Mouse (Mus musculus) natural killer cell, adult 2 months (primary cell): Measurements from ENCODE around the gene Efna3.

Experiments
- DNase-seq, 2 experiments: peaks; one replicate each; pipeline ENCODE4 v3.0.0; 2022; ENCODE audit warnings: low spot score in 2 of 2

The Efna3 gene

DNA sequence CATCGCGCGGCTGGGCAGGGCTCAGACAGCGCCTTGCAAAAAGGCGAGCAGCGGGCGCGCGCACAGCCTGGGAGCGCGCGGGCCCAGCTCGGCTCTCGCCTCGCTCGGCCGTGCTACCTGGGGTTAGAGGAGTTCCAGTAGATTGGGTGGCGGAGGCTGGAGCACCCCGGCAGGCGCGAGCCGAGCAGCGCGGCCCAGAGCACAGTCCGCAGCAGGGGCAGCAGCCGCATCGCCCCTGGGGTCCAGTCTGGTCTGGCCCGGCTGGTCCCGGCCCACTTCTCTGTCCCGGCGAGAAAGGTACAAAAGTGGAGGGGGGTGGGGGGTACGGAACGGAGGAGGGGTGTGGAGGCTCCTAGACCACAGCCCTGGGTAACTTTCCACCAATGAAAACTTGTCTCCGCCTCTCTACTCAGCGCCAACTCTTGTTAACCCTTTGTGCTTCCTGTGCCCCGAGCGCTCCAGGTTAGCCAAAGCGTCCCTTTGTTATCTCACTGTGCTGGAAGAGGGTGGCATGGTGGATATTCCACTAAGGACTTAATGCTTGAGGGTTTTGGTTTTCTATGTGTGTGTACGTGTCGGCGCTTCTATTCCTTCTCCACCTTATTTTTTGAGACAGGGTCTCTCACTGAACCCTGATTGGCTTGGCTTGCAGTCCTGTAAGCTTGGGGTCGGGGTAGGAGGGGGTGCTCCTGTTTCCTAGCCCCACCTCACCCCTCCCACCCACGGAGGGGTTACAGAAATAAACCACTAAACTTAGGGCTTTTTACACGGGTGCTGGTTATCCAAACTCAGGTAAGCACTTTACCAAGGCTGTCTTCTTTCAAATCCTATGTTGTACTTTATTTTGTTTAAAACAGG, 15.2 kb upstream of the Efna3 start, which contains the start of gene Efna4:
Efna4 (minus strand) TSS at position 308 of the 858 bp plus-strand sequence.
- DNase-seq: peak in 1 of 2 experiments; percentile 29

- DNase-seq: no peak
These were observed 14.4 kb upstream of the Efna3 start for GRCm38 (mm10) chr3:89337062-89337720.

DNA sequence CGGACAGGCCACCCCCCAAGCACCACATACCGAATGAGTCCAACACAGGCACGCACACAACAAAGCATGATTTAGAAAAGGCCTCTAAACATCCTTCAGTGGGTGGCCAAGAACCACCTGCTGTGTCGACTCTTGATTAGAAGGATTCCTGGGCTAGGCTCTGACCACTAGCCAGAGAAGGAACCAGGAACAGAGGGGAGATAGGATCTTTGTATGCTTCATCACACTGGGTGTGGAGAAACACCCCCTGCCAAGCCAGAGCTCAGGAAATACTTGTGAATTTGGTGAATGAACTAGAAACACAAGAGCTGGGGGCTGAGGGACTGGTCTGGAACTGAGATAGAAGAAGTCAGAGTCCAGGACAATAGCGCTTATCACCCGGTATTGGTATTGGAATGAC, 13.8 kb upstream of the Efna3 start:
- DNase-seq: no peak

GRCm38 (mm10) chr3:89333053-89333452, 10.3 kb upstream of the Efna3 start:
- no peak for DNase-seq

GRCm38 (mm10) chr3:89332476-89332875, 9.7 kb upstream of the Efna3 start:
- DNase-seq: no peak

DNA sequence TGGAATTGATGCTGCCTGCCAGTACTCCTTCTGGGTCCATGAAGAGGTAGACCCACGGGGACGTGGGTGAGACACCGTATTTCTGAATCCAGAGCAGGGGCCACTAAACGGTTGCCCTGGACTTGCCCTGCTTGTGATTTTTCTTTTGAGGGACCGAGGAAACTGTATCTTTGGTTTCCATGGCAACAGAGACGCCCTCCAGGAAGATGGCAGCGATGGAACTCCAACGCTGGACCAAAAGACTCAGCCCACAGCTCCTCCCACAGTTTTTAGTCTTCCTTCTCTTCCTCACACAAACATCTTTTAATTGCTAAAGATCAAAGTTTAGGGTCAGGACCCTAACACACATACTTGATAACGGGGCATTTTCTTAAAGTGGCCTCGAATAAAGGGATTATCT, 9.2 kb upstream of the Efna3 start:
- DNase-seq: no peak

DNA sequence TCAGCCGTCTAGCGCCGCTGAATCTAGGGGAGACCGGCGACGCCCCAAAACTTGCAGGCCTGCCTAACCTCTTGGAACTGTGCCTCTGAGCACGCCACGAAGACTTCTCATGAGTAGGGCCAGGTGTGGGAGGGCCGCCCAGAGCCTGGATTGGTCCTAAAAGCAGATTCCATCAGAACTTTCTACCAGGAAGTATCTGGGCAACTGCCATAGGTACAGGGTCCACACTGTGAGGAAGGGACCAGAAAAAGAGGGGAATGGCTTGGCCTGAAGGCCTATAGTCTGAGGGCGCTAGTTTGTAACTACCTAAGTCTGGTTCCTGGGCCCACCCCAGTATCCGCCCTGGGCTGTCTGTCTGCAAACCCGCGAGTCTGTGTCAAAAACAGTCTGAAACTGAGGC, 8.8 kb upstream of the Efna3 start:
- DNase-seq: no peak

DNA sequence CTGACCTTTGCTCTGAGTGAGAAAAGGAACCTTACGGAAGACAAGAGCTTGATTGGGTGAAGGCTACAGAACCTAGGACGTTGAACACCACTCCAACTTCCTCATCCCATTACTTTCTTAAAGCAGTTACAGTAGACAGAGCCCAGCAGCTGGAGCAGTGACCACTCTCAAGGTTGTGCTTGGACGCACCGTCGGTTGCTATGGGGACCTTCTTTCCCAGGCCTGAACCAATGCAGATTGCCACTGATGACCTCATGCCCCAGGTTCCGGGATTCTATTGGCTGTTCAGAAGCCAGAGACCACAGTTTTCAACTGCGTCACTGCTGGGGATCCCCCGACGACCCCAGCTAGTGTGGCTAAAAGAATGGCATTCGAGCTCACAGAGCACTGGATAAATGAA, 8.2 kb upstream of the Efna3 start:
- DNase-seq: no peak

- DNase-seq: no peak
These were observed 7.6 kb upstream of the Efna3 start for GRCm38 (mm10) chr3:89330346-89330745.

GRCm38 (mm10) chr3:89328623-89329022, 5.9 kb upstream of the Efna3 start:
- DNase-seq: no peak

- DNase-seq: no peak
These were observed 4.7 kb upstream of the Efna3 start for GRCm38 (mm10) chr3:89327371-89327870.

DNA sequence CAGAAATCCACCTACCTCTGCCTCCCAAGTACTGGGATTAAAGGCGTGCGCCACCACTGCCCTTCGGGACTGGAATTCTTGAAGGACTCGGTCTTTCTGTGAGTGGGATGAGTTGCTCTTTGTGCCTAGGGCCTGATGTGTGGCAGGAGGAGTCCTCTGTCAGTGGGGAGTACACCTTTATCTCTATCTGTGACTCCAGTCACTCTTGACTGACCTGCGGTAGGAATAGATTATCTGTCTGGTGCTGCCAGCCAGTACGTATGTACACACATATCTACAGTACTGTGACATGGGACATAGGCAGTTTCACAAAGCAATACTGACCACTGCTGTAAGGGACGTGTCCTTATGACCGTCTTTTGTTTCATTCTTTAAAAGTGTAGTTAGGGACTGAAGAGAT, 3.1 kb upstream of the Efna3 start:
- no peak for DNase-seq

DNA sequence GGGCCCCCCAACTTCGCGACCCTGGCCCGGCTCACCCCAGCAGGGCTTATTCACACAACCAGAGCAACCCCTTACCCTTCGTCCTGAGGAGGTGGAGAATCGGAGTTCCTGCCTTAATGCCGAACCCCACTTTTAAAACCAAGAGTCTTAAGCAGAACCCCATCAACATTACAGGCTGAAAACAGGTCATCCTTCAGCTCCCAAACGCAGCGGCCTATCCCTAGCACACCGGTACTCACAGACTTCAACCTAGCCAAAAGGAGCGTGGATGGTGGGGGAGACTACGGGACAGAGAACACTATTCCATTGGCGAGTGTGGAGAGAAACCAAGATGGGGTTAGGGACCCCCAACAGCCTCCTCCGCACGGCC, 649 bp downstream of the Efna3 start:
- DNase-seq: no peak

- DNase-seq: no peak
These were observed 1.3 kb downstream of the Efna3 start for GRCm38 (mm10) chr3:89321183-89322130.

GRCm38 (mm10) chr3:89320581-89321182, 2.1 kb downstream of the Efna3 start:
- DNase-seq: no peak

DNA sequence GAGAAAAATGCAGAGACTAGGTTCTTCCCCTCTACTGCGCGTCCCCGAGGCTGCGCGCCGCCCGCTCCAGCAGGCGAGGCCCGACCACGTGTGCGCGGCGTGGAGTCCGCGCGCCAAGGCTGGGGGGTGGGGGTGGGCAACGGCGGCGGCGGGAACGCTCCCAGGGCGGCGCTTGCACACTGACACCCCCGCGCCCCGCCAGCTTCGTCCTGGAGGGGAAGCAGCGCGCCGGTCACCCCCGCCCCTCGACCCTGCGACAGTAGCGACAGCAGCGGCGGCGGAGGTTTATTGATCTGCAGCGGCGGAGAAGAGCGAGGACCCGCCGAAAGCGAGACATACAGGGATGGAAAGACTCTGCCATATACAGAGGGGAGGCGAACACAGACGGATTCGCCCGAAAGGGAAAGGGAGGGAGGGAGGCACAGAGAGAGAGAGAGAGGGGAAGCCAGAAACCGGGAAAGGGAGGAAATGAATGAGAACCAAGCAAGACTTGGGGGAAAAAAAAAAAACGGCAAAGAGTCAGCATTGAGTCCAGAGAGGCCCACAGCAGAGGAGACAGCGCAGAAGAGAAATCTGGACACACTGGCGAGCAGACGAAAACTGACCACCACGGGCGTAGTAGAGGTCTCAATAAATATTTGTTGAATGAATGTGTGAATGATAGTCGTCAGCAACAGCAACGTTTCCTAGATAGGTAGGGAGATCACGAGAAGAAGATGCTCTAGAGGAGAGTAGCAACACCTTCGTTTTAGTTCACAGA, 3.0 kb downstream of the Efna3 start:
- no peak for DNase-seq

- DNase-seq: no peak
These were observed 3.7 kb downstream of the Efna3 start for GRCm38 (mm10) chr3:89318971-89319590.

GRCm38 (mm10) chr3:89318316-89318715, 4.4 kb downstream of the Efna3 start:
- no peak for DNase-seq

DNA sequence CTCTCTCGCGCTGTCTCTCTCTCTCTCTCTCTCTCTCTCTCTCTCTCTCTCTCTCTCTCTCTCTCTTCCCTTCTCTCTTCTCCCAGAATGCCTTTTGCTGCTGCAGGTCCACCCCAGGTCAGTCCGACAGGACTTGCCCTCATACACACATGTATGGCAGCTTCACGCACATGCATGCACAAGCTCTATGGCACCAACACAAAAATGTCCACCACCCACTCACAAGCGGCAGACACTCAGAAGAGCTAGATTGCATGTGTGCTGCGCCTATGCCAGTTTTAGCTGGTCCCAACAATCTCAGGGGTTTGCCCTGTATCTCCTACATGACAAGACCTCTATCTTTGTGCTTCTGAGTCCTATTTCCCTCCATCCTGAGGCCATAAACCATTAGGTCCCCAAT, 5.5 kb downstream of the Efna3 start:
- no peak for DNase-seq

GRCm38 (mm10) chr3:89316833-89317232, 5.9 kb downstream of the Efna3 start:
- DNase-seq: peak; percentile 42 to 58
